Mouse (Mus musculus): ENCODE data around the gene Ppp1r15a. TPM values are rescaled to one million over a fixed set of nuclear protein-coding genes. Genes with fewer than 3 reads are reported as not detected.

Ppp1r15a gene
- 59.4 TPM for polyA plus RNA-seq (2017; shearing (Covaris generic))

DNA sequence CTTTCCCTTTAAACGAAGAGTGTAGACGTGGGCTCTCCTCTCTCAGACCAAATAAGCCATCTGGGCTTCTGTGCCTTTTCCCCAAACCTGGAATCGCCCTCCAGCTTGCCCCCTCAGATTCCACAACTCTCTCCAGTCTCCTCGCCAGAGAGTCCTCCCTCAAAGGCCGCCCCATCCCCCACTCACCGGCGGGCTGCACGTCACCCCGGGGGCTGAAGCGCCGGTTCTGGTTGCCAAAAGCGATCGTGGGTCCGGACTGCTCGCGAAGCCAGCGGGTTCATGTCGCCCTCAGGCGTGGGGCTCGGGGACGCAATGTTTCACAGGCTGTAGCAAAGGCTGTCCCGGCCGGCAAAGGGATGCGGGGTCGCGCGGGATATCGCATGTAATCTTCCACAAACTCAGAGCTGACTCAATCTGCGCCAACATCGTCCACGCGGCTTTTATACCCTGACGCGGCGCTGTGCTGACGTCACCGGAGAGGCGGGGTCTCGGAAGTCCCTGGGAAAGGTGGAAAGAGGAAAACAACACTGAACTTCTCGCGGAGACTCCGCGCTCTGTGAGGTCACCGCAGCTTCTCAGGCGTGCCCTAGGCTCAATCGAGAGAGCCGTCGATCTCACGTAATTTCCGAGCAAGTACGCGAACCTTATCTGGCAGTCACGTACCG lies at the start of gene Ppp1r15a, which contains the start of gene Plekha4:
Gene Ppp1r15a (minus strand): TSS at position 460 of the 665 bp plus-strand sequence.
Gene Plekha4 (plus strand): TSS at position 522 of the 665 bp plus-strand sequence.

DNA sequence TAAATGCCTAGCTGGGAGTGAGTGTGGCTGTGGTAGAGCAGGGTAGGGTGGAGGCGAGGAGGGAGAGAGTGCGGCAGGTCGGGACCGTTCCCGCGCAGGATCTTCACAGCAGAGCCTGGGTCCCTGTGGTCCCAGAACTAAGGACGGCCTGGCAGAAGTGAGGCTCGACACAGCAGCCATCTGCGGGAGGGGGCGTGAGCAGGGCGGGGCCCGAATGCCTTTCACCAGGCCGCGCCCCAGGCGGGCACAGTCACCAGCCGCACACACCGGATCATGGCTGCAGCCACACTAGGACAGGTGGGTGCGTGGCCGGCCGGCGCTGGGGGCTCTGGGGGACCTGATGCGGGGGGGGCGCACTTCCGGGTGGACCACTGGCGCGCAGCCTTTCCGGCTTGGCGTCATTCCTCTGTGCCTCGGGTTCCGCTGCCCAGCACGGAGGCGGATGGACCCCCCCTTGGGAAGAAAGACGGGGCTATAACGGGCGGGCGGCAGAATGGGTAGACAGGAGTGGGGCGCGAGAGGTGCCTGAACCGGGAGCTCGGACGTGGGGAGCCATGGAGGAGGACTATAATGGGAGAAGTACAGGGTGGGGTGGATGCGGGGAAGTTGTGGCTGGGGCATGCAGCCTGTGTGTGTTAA lies 44.2 kb upstream of the Ppp1r15a start, which contains the start of gene Bcat2:
Gene Bcat2 (plus strand): TSS at position 51 of the 639 bp plus-strand sequence.

GRCm38 (mm10) chr7:45554744-45555143 lies 28.7 kb upstream of the Ppp1r15a start, which contains the start of gene Hsd17b14:
Gene Hsd17b14, plus strand, starts transcription at chr7:45554893.

GRCm38 (mm10) chr7:45509912-45510787 lies 15.9 kb downstream of the Ppp1r15a start, which contains the start of gene Nucb1:
Gene Nucb1, minus strand, starts transcription at chr7:45510406.

DNA sequence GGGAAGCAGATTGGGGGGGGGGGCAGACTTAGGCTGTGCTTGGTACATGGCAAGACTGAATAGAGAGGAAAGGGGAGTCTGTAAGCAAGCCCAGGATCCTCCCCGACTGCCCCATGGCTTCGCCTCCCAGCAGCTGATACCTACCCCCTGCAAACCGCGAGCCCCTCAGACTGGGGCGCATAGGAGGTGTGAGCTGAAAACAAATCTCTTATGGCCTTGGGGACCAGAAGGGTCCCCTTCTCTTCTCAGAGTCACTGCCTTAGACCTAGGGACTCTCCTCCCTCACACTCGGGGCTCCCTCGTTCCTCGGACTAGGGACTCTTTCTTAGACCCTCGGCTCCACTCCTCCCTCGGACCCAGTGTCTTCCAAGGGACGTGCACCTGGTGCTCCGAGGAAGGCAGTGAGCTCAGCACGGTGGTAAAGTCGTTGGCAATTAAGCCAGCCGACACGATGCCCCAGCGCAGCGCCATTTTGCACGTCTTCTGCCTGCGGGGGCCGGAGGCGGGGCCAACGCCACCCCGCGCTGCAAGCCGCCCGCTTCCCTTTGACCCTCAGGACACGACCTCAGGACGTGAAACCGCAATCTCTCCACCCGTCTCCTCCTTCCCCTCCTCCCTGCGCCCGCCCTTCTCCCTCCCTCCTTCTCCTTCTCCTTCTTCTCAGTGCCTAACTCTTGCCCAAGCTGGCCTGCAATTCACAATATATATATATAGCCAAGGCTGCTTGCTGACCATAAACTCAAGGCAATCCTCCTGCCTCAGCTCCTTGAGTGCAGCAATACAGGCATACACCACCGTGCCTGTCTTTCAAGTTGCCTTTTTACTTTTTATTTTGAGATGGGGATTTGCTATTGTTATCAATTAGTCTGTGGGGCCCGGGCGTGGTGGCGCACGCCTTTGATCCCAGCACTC lies 37.5 kb downstream of the Ppp1r15a start, which contains the start of gene Dhdh:
Gene Dhdh (minus strand): TSS at position 513 of the 912 bp plus-strand sequence.

GRCm38 (mm10) chr7:45486761-45487415 lies 39.2 kb downstream of the Ppp1r15a start, which contains the start of gene Gm45808:
Gene Gm45808, minus strand, starts transcription at chr7:45486811.

DNA sequence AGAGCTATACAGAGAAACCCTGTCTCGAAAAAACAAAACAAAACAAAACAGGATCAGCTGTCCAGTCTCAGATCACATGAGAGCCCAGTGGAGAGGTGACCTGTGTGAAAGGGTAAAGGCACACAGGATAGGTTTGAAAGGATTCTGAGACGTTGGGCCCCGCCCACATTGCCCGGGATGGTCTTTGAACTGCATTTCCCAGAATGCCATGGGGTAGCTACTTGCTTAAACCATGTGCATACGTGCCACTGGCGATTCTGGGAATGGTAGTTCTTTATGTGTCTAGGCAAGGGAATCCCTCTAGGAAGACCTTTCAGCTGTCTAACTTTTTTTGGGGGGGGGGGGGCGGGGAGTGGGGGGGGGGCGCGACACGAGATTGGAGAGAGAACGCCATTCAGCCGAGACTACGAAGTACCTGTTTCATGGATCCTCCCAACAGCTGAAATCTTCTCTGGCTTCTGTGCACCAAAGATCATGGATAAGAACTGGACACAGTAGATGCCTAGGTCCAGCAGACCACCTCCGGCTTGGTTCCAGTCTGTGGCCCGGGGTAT lies 44.6 kb downstream of the Ppp1r15a start, which contains the start of gene Tulp2:
Gene Tulp2 (plus strand): TSS at position 504 of the 554 bp plus-strand sequence.

Other genes with a start within 250 kb of the Ppp1r15a start
- not detected for gene Slc6a21, start 248.8 kb downstream of the Ppp1r15a start, polyA plus RNA-seq (2017; shearing (Covaris generic))
- 11.7 TPM for gene Trpm4, start 192.5 kb downstream of the Ppp1r15a start, polyA plus RNA-seq (2017; shearing (Covaris generic))
- not detected for gene Hrc, start 191.0 kb downstream of the Ppp1r15a start, polyA plus RNA-seq (2017; shearing (Covaris generic))
- gene Ppfia3, start 159.2 kb downstream of the Ppp1r15a start, polyA plus RNA-seq (2017; shearing (Covaris generic)): 0.12 TPM
- gene Lin7b, start 155.7 kb downstream of the Ppp1r15a start, polyA plus RNA-seq (2017; shearing (Covaris generic)): 0.89 TPM
- gene Snrnp70, start 130.5 kb downstream of the Ppp1r15a start, polyA plus RNA-seq (2017; shearing (Covaris generic)): 263 TPM
- gene Kcna7, start 120.6 kb downstream of the Ppp1r15a start, polyA plus RNA-seq (2017; shearing (Covaris generic)): not detected
- 0.92 TPM for gene Ntf5, start 112.6 kb downstream of the Ppp1r15a start, polyA plus RNA-seq (2017; shearing (Covaris generic))
- gene Lhb, start 105.4 kb downstream of the Ppp1r15a start, polyA plus RNA-seq (2017; shearing (Covaris generic)): not detected
- 19.6 TPM for gene Gys1, start 91.4 kb downstream of the Ppp1r15a start, polyA plus RNA-seq (2017; shearing (Covaris generic))
- gene Ruvbl2, start 88.2 kb downstream of the Ppp1r15a start, polyA plus RNA-seq (2017; shearing (Covaris generic)): 67.2 TPM
- 2,196 TPM for gene Ftl1, start 66.4 kb downstream of the Ppp1r15a start, polyA plus RNA-seq (2017; shearing (Covaris generic))
- gene Bax, start 59.4 kb downstream of the Ppp1r15a start, polyA plus RNA-seq (2017; shearing (Covaris generic)): 249 TPM
- 1.7 TPM for gene Tulp2, start 44.4 kb downstream of the Ppp1r15a start, polyA plus RNA-seq (2017; shearing (Covaris generic))
- 0.88 TPM for gene Gm45808, start 39.5 kb downstream of the Ppp1r15a start, polyA plus RNA-seq (2017; shearing (Covaris generic))
- gene Dhdh, start 37.5 kb downstream of the Ppp1r15a start, polyA plus RNA-seq (2017; shearing (Covaris generic)): 1.0 TPM
- gene Nucb1, start 15.9 kb downstream of the Ppp1r15a start, polyA plus RNA-seq (2017; shearing (Covaris generic)): 289 TPM
- gene Plekha4, start 62 bp upstream of the Ppp1r15a start, polyA plus RNA-seq (2017; shearing (Covaris generic)): 0.40 TPM
- 1.9 TPM for gene Hsd17b14, start 28.6 kb upstream of the Ppp1r15a start, polyA plus RNA-seq (2017; shearing (Covaris generic))
- 64.7 TPM for gene Bcat2, start 43.9 kb upstream of the Ppp1r15a start, polyA plus RNA-seq (2017; shearing (Covaris generic))
- not detected for gene Fgf21, start 89.2 kb upstream of the Ppp1r15a start, polyA plus RNA-seq (2017; shearing (Covaris generic))
- not detected for gene Fut1, start 91.0 kb upstream of the Ppp1r15a start, polyA plus RNA-seq (2017; shearing (Covaris generic))
- 0.11 TPM for gene Izumo1, start 95.5 kb upstream of the Ppp1r15a start, polyA plus RNA-seq (2017; shearing (Covaris generic))
- 1.2 TPM for gene Rasip1, start 101.2 kb upstream of the Ppp1r15a start, polyA plus RNA-seq (2017; shearing (Covaris generic))
- gene Mamstr, start 113.7 kb upstream of the Ppp1r15a start, polyA plus RNA-seq (2017; shearing (Covaris generic)): 0.72 TPM
- 0.17 TPM for gene Fut2, start 140.1 kb upstream of the Ppp1r15a start, polyA plus RNA-seq (2017; shearing (Covaris generic))
- gene Ntn5, start 157.8 kb upstream of the Ppp1r15a start, polyA plus RNA-seq (2017; shearing (Covaris generic)): not detected
- 0.33 TPM for gene Sec1, start 168.1 kb upstream of the Ppp1r15a start, polyA plus RNA-seq (2017; shearing (Covaris generic))
- 8.1 TPM for gene Car11, start 173.6 kb upstream of the Ppp1r15a start, polyA plus RNA-seq (2017; shearing (Covaris generic))
- gene Dbp, start 178.8 kb upstream of the Ppp1r15a start, polyA plus RNA-seq (2017; shearing (Covaris generic)): 12.6 TPM
- gene Rpl18, start 189.2 kb upstream of the Ppp1r15a start, polyA plus RNA-seq (2017; shearing (Covaris generic)): 1,812 TPM
- gene Sphk2, start 191.7 kb upstream of the Ppp1r15a start, polyA plus RNA-seq (2017; shearing (Covaris generic)): 37.7 TPM
- not detected for gene Fam83e, start 194.9 kb upstream of the Ppp1r15a start, polyA plus RNA-seq (2017; shearing (Covaris generic))
- not detected for gene Spaca4, start 199.5 kb upstream of the Ppp1r15a start, polyA plus RNA-seq (2017; shearing (Covaris generic))

All from activated CD4-positive, CD25-positive, alpha-beta regulatory T cell, adult 9 weeks (primary cell).